Mouse (Mus musculus) heart, embryonic 16.5 days (tissue): ENCODE measurements around the gene Ispd. TPM values are rescaled to one million over a fixed set of nuclear protein-coding genes. Genes with fewer than 3 reads are reported as not detected.

ENCODE experiments used
- ATAC-seq: fragments of 200-750 bp; cut with Nextera tagmentation; replicated peaks from 2 replicates; pipeline ENCODE4 v1.8.0; 2017; ENCODE audit warnings: moderate number of reproducible peaks; ENCODE audit not compliant: insufficient read depth, low FRiP score; ENCODE audit errors: extremely low read depth
- H3K27ac ChIP-seq: fragments of 300-500 bp; sonication (generic); 2 replicates; pipeline ENCODE4 v1.5.1; 2014; ENCODE audit warnings: mild to moderate bottlenecking, low read length, control low read depth, moderate library complexity
- H3K27me3 ChIP-seq: fragments of 300-500 bp; sonication (generic); 2 replicates; pipeline ENCODE4 v1.6.1; 2014; ENCODE audit warnings: low read length, mixed read lengths; ENCODE audit not compliant: control insufficient read depth, insufficient read depth
- H3K36me3 ChIP-seq: fragments of 300-500 bp; sonication (generic); 2 replicates; pipeline ENCODE4 v1.6.1; 2014; ENCODE audit not compliant: control insufficient read depth, insufficient read depth
- H3K4me1 ChIP-seq: fragments of 300-500 bp; sonication (generic); 2 replicates; pipeline ENCODE4 v1.6.1; 2014; ENCODE audit warnings: low read length, mixed read lengths; ENCODE audit not compliant: control insufficient read depth, insufficient read depth
- H3K4me2 ChIP-seq: fragments of 300-500 bp; sonication (generic); 2 replicates; pipeline ENCODE4 v1.6.1; 2014; ENCODE audit warnings: low read depth, mild to moderate bottlenecking, control low read depth, low read length
- H3K4me3 ChIP-seq: fragments of 300-500 bp; sonication (generic); 2 replicates; pipeline ENCODE4 v1.5.1; 2014; ENCODE audit warnings: mild to moderate bottlenecking, control low read depth, low read length
- H3K9ac ChIP-seq: fragments of 300-500 bp; sonication (generic); 2 replicates; pipeline ENCODE4 v1.6.1; 2014; ENCODE audit warnings: low read length, control low read depth
- H3K9me3 ChIP-seq: fragments of 300-500 bp; sonication (generic); replicated peaks from 2 replicates; pipeline ENCODE4 v1.6.1; 2016; ENCODE audit warnings: low read length; ENCODE audit not compliant: control insufficient read depth
- WGBS: fragments of 180-500 bp; shearing (Covaris S2); extraction: QIAGEN DNeasy Blood & Tissue Kit; methylation state at CpG from one replicate; pipeline ENCODE4 v1.1.7; 2014; 5-methylcytosine and 5-hydroxymethylcytosine counted together
- polyA plus RNA-seq: library from polyadenylated mRNA; unstranded; fragments of >200 nt; fragmentation: Nextera tagmentation; extraction: Ambion mirVana; gene quantifications from 2 replicates; pipeline ENCODE4 v1.2.1, GENCODE M21; 2015

The Ispd gene
- polyA plus RNA-seq, 1 experiment from 2014 or later = 9.8 TPM

DNA sequence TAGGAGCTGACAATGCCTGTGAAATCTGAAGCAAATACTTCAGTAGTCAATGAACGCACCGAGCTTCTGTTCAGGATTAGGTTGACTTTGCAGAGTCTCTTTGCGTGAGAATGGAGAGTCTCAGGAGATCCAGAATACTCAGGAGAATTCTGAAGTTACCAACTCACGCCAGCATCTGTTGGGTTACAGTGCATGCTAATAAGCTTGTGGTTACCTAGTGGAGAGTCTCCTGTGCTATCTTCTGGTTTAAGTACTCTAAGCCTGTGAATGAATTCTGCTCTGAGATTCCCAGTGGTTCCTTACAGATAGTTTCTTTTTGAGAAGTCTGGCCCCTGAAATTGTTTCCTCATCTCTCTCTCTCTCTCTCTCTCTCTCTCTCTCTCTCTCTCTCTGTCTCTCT lies 343.0 kb downstream of the Ispd start:
- Histone ChIP-seq H3K27me3 (no peaks in the 10 kb centered on the region), H3K9me3 (no peaks in the 10 kb centered on the region), H3K27ac (no peak overlapping the region), H3K4me1 (peaks cover 3% of the 10 kb centered on the region; the same call in 1 of the 2 replicates), H3K4me3 (no peak overlapping the region), H3K4me2 (no peak overlapping the region), H3K36me3 (no peaks in the 10 kb centered on the region), H3K9ac (no peak overlapping the region)
- no peak for ATAC-seq
- WGBS = 77% methylated on average over 4 of the region's 4 CpGs

DNA sequence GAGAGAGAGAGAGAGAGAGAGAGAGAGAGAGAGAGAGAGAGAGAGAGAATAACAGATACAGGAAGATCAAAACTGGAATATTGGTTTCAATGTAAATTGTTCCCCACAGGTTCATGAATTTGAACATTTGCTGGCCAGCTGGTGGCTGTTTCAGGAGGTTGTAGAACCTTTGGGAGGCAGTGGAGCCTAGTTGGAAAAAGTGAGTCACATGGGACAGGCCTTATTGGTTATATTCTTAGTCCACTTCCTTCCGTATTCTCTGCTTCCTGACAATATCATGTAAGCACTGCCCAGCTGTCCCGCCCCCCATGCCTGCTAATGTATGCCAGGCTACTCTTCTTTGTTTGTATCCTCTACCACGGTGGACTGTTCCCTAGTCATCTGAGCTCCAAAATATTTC lies 344.0 kb downstream of the Ispd start:
- H3K27ac ChIP-seq = no peak overlapping the region
- H3K9me3 ChIP-seq = no peaks in the 10 kb centered on the region
- WGBS = 75% methylated on average over 3 of the region's 3 CpGs
- H3K9ac ChIP-seq = no peak overlapping the region
- ATAC-seq = no peak
- H3K36me3 ChIP-seq = no peaks in the 10 kb centered on the region
- no peaks in the 10 kb centered on the region for H3K27me3 ChIP-seq
- no peak overlapping the region for H3K4me3 ChIP-seq
- no peak overlapping the region for H3K4me2 ChIP-seq
- peaks cover 3% of the 10 kb centered on the region; the same call in 1 of the 2 replicates for H3K4me1 ChIP-seq

DNA sequence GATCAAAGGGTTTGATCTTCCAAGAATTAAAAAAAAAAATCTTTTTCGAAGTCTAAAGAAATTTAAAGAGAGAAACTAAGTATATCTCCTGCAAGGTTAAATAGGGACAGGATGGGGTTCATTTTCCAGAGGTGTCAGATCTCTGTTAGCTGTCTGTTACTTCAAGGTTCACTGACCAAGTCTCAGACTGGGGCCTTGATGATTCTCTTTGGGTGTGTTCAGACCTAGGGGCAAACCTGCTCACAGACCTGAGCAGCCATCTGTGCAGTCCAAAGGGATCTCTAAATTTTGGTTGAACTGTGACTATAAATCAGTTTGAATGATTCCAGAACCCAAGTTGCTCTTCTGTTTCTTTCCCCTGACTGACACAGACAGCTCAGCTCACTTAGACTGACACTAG lies 344.8 kb downstream of the Ispd start:
- Histone ChIP-seq H3K4me1 (peaks cover 3% of the 10 kb centered on the region; the same call in 1 of the 2 replicates), H3K4me3 (no peak overlapping the region), H3K9me3 (no peaks in the 10 kb centered on the region), H3K9ac (no peak overlapping the region), H3K27ac (no peak overlapping the region), H3K27me3 (no peaks in the 10 kb centered on the region), H3K36me3 (no peaks in the 10 kb centered on the region), H3K4me2 (no peak overlapping the region)
- 51% methylated on average over 1 of the region's 1 CpGs for WGBS
- ATAC-seq = no peak

DNA sequence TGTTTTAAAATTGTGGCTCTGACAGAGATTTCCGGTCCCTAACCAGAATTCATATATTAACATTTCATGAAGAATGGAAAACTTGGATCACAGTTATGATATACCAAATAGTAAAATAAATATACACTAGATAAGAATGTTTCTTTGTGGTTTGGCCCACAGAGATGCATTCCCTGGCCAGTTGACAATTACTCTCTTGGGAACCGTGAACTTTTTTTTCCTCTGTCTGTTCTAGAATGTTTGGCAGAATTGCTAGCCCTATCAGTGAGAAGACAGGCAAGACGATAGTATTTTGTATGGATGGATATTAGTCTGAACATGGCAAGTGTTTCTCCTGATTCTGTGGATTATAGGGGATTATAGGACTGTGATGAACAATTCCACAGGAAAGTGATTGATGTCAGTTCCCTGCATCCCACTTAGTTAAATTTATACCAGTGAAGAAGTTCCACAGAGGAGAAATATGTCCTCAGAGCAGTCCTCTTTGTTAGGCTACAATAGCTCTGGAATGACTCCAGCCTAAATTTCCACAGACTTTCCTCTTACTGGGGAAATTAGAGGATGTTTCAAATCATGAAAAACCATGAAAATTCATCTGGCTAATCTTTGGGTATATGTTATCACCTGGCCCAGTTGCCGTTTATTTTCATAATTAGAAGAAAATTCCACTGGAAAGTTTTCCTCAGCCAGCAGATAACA lies 352.6 kb downstream of the Ispd start:
- H3K4me1 ChIP-seq = no peaks in the 10 kb centered on the region
- no peaks in the 10 kb centered on the region for H3K27me3 ChIP-seq
- no peak overlapping the region for H3K9ac ChIP-seq
- no peak overlapping the region for H3K4me2 ChIP-seq
- no peak for ATAC-seq
- no peak overlapping the region for H3K27ac ChIP-seq
- H3K36me3 ChIP-seq = no peaks in the 10 kb centered on the region
- WGBS = 55% methylated on average over 4 of the region's 4 CpGs
- H3K4me3 ChIP-seq = no peak overlapping the region
- no peaks in the 10 kb centered on the region for H3K9me3 ChIP-seq

Other genes with a start within 250 kb of the Ispd start
- gene Ankmy2, start 224.3 kb upstream of the Ispd start, polyA plus RNA-seq = 26.0 and 26.7 TPM in 2 replicates
- 197 and 210 TPM in 2 replicates for gene Bzw2, start 223.4 kb upstream of the Ispd start, polyA plus RNA-seq
- not detected in 2 replicates for gene Lrrc72, start 128.1 kb upstream of the Ispd start, polyA plus RNA-seq
- gene Sostdc1, start 67.3 kb upstream of the Ispd start, polyA plus RNA-seq = 0.90 and 1.2 TPM in 2 replicates
- 0.77 and 1.4 TPM in 2 replicates for gene D630036H23Rik, start 731 bp downstream of the Ispd start, polyA plus RNA-seq